Mouse (Mus musculus): ENCODE measurements around the gene Trpm5.

Trpm5 gene

DNA sequence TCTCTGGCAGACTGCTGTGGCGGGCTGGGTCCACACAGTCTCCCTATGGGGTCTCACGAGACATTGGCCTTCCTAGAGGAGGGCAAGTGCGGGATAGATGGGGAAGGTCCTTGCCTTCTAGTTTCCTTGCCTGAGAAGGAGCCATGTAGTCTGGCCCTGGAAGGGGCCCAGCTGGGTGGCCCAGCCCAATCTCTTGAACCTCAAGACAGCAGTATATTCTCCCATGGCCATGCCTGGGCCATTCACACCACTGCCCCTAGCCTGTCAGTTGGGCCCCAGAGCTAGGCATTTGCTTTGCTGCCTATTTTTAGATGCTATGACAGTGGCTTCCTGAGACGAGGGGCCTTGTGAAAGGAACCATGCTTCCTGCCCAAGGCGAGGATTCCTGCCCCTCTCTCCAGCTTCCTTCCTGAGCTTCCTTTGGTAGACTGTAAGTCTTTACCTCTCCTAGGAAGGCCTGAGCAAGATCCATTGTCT lies 36.2 kb downstream of the Trpm5 start:
- DNase-seq (ENCODE audit: low spot score): no peak

DNA sequence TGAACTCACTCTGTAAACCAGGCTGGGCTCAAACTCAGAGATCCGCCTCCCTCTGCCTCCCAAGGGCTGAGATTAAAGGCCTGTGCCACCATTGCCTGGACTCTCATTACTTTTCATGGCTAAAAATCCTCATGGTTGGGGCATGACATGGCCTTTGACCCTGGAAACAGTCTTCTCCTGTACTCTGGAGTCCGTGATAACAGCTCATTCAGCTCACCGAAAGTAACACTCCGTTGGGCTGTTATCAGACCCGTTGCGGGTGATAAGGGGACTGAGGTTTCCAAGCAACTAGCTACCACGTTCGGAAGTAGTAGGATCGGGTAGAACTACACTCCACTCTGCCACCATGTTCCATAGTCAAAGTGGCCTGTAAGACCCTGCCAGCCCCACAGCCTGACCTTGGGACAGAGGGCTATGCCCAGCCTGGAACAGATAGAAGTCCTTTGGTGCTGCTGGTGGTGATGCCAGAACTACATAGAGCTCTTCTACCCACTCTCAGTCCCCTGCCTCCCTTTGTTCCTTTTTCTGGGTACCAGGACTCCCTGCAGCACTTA lies 36.7 kb downstream of the Trpm5 start:
- DNase-seq (ENCODE audit: low spot score): no peak

DNA sequence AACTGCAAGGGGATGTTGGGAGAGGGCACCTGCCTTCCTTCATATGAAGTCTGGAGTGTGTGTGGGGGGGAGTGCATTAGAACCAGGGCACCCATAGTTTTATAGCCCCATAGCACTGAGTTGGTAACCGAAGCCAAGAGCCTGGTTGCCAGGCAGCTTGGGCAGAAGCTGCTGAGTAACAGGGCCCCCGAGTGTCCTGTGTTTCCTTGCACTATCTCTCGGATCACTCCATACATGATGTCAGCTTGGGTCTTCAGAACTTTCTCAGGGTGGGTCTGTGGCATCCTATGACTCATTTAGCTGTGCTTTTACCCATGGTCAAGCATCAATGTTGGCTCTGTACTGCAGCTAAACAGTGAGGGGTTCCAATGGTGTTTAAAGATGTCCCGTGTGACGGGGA lies 37.4 kb downstream of the Trpm5 start:
- no peak for DNase-seq (ENCODE audit: low spot score)

DNA sequence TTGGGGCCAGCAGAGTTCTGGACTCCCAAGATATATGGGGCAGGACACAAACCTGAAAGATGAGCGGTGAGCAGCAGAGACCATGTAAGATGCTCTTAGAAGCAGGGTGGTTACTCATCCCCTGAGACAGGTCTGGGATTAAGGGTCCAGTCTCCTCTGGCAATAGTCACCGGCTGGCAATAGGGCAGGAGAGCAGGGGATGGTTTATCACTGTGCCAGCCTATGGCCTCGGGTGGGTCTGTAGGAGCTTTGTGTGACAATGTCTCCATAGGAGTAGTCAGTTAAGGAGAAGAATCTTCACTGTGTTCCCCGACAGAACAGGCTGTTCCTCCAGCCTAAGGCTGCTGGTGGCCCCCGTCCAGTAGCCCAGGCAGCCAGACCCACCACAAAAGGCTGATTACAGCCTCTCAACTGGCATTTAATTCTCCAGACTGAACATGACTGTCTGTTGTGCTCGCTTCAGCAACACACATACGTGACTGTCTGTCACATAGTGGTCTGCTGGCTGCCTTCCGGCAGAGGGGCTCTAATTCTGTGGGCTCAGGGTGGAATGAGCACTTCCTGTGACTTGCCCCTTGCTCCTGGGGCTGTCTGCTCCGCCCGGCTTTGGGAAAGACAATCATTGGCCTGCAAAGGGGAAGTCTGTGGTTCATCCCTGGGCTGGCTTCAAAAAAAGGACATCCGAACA lies 38.8 kb downstream of the Trpm5 start:
- no peak for DNase-seq (ENCODE audit: low spot score)

DNA sequence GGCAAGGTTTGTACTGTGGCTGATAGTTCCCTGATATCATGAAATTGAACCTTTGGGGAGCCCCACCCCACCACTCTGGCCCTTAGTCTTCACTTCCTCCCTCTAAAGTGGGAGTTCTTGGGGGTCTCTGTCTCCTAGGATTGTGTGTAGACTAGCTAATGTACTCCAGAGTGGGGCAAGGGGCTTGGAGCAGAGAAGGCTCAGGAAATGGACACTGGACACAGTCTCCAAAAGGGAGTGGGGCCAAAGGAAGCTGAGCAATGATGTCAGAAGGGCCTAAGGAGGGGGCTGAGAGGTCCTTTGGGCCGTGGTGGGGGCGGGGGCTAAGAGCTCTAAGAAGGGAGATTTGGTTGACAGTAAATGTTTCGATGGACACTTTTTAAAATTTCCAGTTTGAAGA lies 39.4 kb downstream of the Trpm5 start:
- DNase-seq (ENCODE audit: low spot score): no peak

DNA sequence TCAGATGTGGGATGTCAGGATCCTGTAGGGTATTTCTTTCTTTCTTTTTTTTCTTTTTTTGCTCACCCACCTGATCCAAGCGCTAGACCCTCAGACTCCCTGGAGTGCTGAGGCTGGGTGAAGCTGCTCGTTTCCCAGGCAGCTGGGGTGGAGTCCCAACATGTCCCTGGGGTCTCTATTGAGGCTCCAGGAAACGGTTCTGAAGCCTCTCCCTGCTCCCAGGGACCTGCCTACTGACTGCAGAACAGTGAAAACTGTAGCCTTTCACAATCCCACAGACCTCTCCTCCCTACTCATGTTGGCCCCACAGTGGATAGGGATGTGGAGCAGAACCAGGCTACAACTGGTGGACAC lies 39.9 kb downstream of the Trpm5 start:
- no peak for DNase-seq (ENCODE audit: low spot score)

DNA sequence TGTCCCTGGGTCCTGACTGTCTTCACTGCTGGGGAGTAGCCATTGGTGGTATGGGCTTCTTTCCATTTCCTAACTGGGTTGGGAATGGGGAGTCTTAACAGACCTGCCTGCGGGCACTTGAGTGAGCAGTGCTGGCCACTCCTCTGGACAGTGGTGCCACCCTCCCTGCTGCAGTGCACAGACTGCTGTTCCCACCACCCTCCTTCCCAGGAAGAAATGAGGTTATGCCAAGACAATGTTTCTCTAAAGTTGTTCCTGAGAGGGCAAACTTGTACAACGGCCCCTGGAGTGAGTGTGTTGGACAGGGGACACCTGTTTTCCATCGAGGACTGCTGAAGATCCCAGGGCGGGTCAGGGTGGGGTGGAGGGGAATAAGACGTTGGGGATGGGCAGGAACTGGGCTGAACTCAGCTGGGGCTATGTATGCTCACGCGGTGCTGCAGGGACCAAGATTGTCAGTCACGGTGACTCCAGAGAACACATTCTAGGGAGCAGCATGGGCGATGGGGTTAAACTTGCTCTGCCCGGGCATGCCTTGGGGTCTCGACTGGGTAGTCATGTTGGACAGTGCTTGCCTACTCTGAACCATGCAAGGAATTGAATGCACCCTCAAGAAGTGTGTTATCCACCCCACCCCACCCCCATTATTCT lies 40.4 kb downstream of the Trpm5 start:
- no peak for DNase-seq (ENCODE audit: low spot score)

DNA sequence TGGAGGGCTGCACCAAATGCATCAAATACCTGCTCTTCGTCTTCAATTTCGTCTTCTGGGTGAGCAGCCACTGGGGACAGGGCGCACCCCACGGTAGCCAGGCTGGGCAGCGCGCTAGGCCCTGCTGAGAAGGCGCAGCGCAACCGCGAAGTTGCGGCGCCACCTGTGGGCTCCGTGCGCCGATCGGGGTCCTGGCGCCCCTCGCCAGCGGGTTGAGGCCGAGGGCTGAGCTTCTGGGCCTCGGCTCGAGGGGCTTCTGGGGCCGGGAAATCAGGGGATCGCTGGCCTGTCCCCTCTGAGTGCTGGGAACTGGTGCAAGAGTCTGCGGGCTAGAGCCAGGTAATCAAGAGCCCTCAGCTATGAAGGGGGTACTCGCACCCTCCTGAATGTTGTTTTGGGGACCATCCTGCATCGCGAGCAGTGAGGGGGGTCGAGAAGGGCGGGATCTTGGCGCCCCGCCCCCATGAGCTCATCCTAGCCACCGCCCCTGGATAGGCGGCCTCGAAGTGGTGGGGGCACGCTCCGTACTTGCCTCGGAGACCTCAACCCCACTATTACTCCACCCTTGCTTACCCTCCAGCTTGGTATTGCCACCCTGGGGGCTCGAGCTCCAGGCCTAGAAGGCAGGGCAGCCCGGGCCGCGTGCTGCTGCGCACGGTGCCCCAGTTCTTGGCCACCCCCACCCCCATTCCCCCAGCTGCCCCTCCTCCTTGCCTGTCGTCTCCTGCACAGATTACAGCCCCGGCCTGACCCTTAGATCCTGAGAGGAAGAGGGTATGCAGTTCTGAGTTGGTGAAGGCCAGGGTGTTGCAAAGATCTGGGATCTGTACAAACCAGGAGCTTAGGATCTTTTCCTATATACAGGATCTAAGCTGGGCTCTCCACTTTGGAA lies 41.2 kb downstream of the Trpm5 start:
- DNase-seq (ENCODE audit: low spot score): peak; percentile 41

DNA sequence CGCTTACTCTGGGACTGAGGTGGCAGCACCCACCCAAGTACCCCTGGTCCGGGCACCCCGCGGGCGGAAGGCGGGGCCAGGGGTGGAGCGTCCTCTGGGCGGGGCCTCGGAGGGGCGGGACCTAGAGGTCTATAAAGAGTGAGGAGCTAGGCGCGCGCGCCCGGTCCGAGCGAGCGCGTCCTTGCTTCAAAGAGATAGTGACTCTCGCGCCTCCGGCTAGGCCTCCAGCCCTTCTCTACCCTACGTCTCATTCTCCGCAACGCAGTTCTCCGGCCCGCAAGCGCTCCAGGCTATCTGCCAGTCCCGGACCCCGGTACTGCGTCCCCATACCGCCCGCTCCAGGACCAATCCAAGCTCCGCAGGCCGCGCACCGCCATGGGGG lies 41.8 kb downstream of the Trpm5 start, which contains the start of gene Cd81:
TSS of gene Cd81 (plus strand) at position 114 of the 382 bp plus-strand sequence.
- DNase-seq (ENCODE audit: low spot score): peak; percentile 74

DNA sequence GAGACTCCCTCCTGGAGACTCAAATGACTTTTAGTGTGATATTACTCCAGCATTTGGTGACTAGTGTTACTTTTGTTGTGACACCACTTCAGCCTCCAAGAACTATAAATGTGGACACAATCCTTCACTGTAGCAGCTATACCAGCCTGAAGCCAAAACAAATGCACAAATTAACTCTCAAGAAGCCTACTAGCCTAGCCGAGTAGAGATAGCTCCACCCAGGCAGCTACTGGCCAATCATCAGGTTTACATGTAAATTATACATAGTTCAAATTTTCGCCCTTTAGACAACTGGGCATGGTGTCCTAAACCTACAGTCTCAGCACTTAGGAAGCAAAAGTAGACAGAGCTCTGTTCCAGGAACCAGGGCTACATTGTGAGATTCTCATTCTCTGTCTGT lies 43.1 kb downstream of the Trpm5 start:
- no peak for DNase-seq (ENCODE audit: low spot score)

DNA sequence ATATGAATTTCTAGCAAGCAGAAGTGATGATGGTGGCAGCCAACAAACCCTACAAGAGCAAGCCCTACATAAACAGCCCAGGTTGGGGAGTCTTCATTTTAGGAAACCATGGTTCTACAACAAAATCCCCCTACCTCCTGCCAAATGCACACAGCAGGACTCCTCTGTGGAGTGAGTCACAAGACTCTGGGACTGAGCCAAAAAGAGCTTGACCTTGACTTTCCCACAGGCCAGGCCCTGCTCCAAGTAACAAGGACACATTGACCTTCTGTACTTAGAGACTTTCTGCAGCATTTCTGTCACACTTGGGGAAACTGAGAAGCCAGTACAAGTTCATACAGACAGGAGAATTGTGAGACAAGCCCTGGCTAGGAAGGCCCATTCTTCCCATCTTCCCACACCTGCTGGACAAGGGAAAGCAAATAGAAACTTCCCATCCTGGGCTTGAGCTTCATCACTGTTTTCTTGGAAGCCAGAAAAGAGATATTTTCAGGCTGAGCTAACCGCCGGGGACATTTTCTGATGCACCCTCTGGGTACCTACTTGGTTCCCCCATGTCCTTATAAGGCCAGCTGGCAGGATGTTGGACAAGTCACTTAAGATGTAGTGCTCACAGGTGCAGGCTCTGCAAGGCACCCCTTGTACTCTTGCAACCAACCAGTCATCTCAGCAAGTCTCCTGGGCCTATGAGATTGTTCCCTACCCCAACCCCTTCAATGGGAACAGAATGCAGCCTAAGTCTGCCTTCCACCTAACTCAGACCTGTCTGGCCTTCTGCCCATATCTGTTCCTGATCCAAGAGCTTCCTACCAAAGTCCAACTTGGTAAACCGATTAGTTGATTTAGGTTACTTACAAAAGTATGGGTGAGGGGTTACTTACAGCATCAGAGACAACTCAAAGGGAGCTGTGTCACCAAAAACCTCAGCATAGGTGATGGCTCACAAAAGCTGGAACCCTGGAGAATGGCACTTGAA lies 44.3 kb downstream of the Trpm5 start:
- no peak for DNase-seq (ENCODE audit: low spot score)

DNA sequence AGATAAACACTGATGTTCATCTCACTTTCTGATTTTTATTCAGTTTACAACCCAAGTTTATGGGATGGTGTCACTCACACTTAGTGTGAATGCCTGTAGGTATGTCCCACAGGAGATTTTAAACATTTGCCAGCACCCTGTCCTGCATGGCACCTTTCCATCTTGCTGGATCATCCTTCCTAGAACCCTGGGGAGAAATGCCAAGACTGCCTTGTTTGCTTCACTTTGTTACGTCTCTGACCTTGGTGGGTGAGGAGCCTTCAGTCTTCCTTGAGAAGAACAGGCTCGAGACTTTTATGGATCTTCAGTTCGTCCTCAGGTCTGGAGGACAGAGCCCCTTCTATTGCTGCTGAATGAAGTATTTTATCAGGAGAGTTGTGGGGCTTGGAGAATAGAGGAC lies 45.1 kb downstream of the Trpm5 start:
- no peak for DNase-seq (ENCODE audit: low spot score)

DNA sequence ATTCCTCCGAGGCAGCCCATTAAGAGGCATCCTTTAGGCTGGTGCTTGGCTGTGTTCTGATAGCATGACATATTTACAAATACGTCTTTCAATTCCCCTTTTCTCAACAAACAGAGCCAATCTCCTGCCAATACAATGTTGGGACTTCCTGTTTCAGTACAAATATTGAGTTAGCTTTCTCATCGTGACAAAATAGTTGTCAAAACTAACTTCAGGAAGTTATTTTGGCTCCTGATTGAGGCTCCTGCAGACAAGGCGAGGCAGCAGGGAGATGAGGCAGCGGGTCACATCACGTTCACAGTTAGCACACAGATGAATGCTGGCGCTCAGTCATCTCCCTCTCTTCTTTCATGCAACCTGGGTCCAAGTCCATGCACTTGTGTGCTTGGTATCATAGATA lies 48.1 kb downstream of the Trpm5 start:
- no peak for DNase-seq (ENCODE audit: low spot score)

DNA sequence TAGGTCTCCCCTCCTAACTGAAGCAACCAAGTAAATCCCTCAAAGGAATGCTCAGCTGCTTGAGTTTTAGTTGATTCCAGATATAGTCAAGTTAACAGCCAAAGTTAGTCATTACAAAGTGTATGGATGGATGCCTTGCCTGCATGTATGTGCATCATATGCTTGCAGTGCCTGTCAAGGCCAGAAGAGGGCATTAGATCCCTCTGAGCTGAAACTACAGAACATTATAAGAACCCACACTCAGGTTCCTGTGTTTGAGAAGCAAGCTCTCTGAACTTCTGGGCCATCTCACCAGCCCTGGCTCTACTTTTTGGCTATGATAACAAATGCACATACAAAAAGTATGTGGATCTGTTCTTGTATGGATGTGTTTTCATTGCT lies 49.6 kb downstream of the Trpm5 start:
- no peak for DNase-seq (ENCODE audit: low spot score)

DNA sequence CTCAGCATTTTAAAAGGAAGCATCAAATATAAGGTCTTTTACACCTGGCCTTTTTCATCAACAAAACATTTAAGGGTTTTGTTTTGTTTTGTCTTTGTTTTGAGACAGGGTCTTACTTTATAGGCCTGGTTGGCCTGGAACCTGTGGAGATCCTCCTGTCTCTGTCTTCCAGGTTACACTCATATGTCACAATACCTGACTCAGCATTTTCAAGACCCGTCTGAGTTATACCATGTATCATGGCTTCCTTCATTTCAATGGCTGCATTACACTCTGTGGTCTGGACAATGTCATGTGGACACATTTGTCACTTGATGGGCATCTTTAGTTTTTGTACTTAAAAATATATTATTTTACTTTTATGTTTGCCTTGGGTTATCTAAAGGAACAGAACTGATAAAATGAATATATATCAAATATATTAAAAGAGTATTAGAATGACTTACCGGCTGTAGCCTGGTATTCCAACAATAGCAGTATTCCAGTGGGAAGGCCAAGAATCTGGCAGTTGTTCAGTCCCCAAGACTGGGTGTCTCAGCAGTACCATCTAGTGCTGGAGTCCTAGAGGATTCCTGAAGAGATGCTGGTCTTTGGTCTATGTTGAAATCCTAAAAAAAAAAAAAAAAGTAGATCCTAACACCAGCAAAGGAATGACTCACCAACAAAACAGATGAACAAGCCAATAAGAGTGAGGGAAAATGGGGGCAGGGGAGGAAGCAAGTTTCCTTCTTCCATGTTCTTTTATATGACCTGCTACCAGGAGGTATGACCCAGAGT lies 50.2 kb downstream of the Trpm5 start:
- no peak for DNase-seq (ENCODE audit: low spot score)

DNA sequence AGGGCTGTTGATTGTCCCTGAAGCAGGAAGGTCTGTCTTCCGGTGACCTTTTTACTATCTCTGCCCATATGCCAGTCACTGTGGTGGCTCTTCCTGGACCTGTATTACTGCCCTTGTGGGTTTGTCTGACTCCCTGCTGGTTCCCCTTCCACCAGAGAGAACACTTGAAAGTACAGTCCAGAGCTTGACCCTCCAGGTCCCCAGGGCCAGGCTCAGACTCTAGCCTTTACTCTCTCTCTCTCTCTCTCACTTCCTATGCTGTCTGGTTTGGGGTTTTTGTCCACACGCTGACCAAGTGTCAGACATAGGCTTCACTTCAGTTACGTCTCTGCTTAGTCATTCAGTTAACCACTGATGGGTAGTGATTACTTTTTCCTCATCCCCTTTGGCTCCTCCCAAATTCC lies 51.5 kb downstream of the Trpm5 start:
- no peak for DNase-seq (ENCODE audit: low spot score)

DNA sequence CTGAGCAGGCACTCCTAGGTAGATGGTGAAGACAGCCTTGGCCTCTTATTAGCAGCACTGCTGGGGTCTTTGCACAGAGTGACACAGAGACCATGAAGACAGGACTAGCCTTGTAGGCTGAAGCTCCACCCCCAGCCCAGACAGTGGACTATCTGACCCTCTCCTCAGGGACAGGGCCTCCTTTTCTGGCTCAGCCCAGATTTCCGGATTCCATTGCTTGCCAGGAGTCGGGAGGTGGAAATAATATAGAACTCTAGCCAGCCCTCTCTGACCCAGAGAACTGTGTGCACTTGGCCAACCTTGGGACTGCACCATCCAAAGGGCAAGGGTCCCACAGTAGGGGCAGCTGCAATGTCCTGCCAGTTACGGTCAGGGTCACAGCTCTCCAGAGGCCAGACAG lies 52.4 kb downstream of the Trpm5 start:
- no peak for DNase-seq (ENCODE audit: low spot score)

DNA sequence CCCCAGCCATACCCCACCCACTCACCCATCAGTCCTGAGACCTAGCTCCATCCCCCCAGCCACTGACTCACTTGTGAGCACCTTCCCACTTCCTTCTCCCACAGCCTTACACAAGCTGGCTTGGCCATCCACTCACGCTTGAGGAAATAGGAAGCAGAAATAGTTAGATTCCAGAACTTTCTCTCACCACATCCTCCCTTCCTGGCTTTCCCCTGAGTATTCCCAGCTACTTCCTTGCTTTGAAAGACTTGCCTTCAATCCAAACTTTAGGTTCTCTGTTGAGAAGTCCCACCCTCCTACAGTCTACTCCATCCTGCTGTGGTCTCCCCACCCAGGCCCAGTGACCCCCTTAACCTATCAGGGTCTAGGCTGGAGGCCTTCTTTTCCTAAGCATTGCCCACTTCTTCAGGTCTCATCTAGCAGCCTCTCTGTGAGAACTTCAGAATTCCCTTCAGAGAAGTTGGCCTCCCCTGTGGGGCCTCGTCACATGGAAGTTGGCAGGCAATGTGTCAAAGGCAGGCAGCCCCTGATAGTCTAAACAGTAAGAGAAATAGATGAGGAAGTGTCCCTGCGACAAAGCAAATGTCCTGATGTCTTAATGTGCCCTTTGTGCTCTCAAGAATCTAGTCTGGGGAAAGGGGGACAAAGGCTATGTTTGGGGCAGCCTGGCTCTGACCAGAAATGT lies 53.2 kb downstream of the Trpm5 start:
- no peak for DNase-seq (ENCODE audit: low spot score)

DNA sequence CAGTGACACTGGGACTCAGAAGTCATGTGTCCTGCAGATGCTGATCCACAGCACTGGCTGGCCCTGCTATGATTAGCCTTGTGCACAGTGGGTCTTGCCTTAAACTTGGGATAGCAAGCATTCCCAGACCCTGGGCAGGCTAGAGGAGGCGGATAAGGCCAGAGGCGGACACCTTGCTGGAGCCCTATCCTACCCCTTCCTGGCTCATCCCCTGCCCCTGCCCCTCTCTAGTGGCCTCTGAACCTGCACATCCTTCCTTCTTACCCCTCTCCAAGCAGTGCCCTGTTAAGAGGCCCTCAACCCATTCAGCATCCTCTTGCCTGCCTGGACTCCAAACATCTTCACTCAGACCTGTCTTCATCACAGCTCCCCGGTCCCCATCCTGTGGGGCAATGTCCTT lies 53.9 kb downstream of the Trpm5 start:
- no peak for DNase-seq (ENCODE audit: low spot score)
